Mouse (Mus musculus) liver, embryonic 14 days (tissue): ENCODE data around the gene Tfdp2. TPM values are rescaled to one million over a fixed set of nuclear protein-coding genes. Genes with fewer than 3 reads are reported as not detected.

ENCODE experiments used
- polyA plus RNA-seq: library from polyadenylated mRNA; depleted of rRNA; stranded (reverse); fragments of >200 nt; gene quantifications from 2 replicates; pipeline ENCODE4 v1.2.3, GENCODE M21; 2012; rRNA removed

The Tfdp2 gene
- polyA plus RNA-seq, result 44.6 and 51.1 TPM in 2 replicates

GRCm38 (mm10) chr9:96195885-96196622, at the start of gene Tfdp2:
TSS of gene Tfdp2 (plus strand) at chr9:96196275.

GRCm38 (mm10) chr9:96364141-96364838, 168.2 kb downstream of the Tfdp2 start, which contains the start of gene Atp1b3:
TSS of gene Atp1b3 (minus strand) at chr9:96364442.

Other genes with a start within 250 kb of the Tfdp2 start
- gene Xrn1, start 241.5 kb upstream of the Tfdp2 start, polyA plus RNA-seq, result 3.5 and 3.8 TPM in 2 replicates
- gene Gk5, start 76.9 kb upstream of the Tfdp2 start, polyA plus RNA-seq, result 0.41 and 0.43 TPM in 2 replicates
- gene Atp1b3, start 168.2 kb downstream of the Tfdp2 start, polyA plus RNA-seq, result 24.2 and 31.7 TPM in 2 replicates